ENCODE assay signal across 8 mouse cellular contexts in genomic region chr1:30874261-30875131, GRCm38 (mm10). TPM values are rescaled to one million over a fixed set of nuclear protein-coding genes. Genes with fewer than 3 reads are reported as not detected.
DNase-seq lines count a peak whose midpoint lies in the region; ATAC-seq lines count a peak whose summit lies in the region.

No protein-coding gene starts in this region.

- H3K4me1 ChIP-seq in forebrain, embryonic 11.5 days (replicated peaks; ENCODE audit: control insufficient read depth, insufficient read depth, low read length), result peaks cover 4% of the 10 kb centered on the region; the same call in 1 of the 2 replicates
- peaks cover 19% of the 10 kb centered on the region for H3K4me1 ChIP-seq in liver, embryonic 13.5 days (replicated peaks)

- no peak for ATAC-seq in forebrain, embryonic 11.5 days (replicated peaks; ENCODE audit: low FRiP score)
- ATAC-seq in liver, embryonic 13.5 days (ENCODE audit: low read depth), result no peak

- no peaks in the 10 kb centered on the region for H3K27me3 ChIP-seq in forebrain, embryonic 11.5 days (ENCODE audit: control insufficient read depth, insufficient read depth, low read length)
- H3K27me3 ChIP-seq in liver, embryonic 13.5 days, result no peaks in the 10 kb centered on the region

- H3K27ac ChIP-seq in forebrain, embryonic 11.5 days (ENCODE audit: low read depth, low read length), result peak overlapping the region; percentile 98
- H3K27ac ChIP-seq in liver, embryonic 13.5 days, result peak overlapping the region; percentile 95

- H3K4me3 ChIP-seq in forebrain, embryonic 11.5 days (ENCODE audit: low read depth, low read length), result peak overlapping the region; percentile 81
- H3K4me3 ChIP-seq in liver, embryonic 13.5 days (replicated peaks), result peak overlapping the region; percentile 94

- no peaks in the 10 kb centered on the region for H3K36me3 ChIP-seq in forebrain, embryonic 11.5 days (ENCODE audit: control insufficient read depth, insufficient read depth, low read length)
- no peaks in the 10 kb centered on the region for H3K36me3 ChIP-seq in liver, embryonic 13.5 days

- peak overlapping the region; percentile 93 for H3K9ac ChIP-seq in forebrain, embryonic 11.5 days (ENCODE audit: low read length)
- peak overlapping the region; percentile 96 for H3K9ac ChIP-seq in liver, embryonic 13.5 days

- DNase-seq in embryo, embryonic 10.5 days (ENCODE audit: low spot score), result peak; percentile 20
- DNase-seq in embryo, embryonic 9.5 days (ENCODE audit: extremely low spot score), result no peak
- peak; percentile 46 for DNase-seq in A20 (ENCODE audit: low read depth, low spot score)
- DNase-seq in forebrain, embryonic 11.5 days (ENCODE audit: low spot score), result no peak
- no peak for DNase-seq in liver, embryonic 13.5 days
- DNase-seq in urinary bladder, postnatal 4 days (ENCODE audit: low spot score in 2 of 2), result no peak
- no peak for DNase-seq in thymus, postnatal 4 days
- DNase-seq in layer of hippocampus, postnatal 36 days, result no peak

- peak overlapping the region; percentile 47 for H3K4me2 ChIP-seq in forebrain, embryonic 11.5 days (ENCODE audit: low read depth, low read length, severe bottlenecking)
- H3K4me2 ChIP-seq in liver, embryonic 13.5 days, result peak overlapping the region; percentile 74

- 58% methylated on average over 15 of the region's 15 CpGs for WGBS in forebrain, embryonic 11.5 days
- WGBS in liver, embryonic 13.5 days (ENCODE audit: insufficient replicate concordance), result 53% methylated on average over 15 of the region's 15 CpGs

- H3K9me3 ChIP-seq in forebrain, embryonic 11.5 days (ENCODE audit: control insufficient read depth, low read length), result no peaks in the 10 kb centered on the region
- no peaks in the 10 kb centered on the region for H3K9me3 ChIP-seq in liver, embryonic 13.5 days (replicated peaks)

RNA-seq across cellular contexts. Expression of gene Phf3, which starts 0.8 kb away (rescaled TPM):
- polyA plus RNA-seq in forebrain, embryonic 11.5 days (2014; fragmentation: Nextera tagmentation; extraction: Ambion mirVana), result 39.7 and 46.3 TPM in 2 replicates
- 13.4 and 16.6 TPM in 2 replicates for polyA plus RNA-seq in liver, embryonic 13.5 days (2015; fragmentation: Nextera tagmentation; extraction: Ambion mirVana)
- total RNA-seq in layer of hippocampus, postnatal 36 days (2021), result 100 to 1,000 TPM in 1 of 2 experiments, 10 to 100 TPM in 1; 80.0 to 102 TPM

Comparison
In these comparisons a context has a peak if more than half of its experiments do, and no peak if none do; other contexts are left out.
1. DNase-seq: peak in embryo, embryonic 10.5 days (single experiment) and A20 (single experiment); none in embryo, embryonic 9.5 days (single experiment), forebrain, embryonic 11.5 days (single experiment), liver, embryonic 13.5 days (single experiment), urinary bladder, postnatal 4 days (0 of 2), thymus, postnatal 4 days (single experiment) and layer of hippocampus, postnatal 36 days (0 of 2).